Mouse (Mus musculus) forebrain, embryonic 11.5 days (tissue): ENCODE data around the gene Cd3e. TPM values are rescaled to one million over a fixed set of nuclear protein-coding genes. Genes with fewer than 3 reads are reported as not detected.

Source experiments
- ATAC-seq: fragments of 200-750 bp; cut with Nextera tagmentation; replicated peaks from 2 replicates; pipeline ENCODE4 v1.8.0; 2017; ENCODE audit warnings: moderate TSS enrichment; ENCODE audit not compliant: low FRiP score
- DNase-seq: peaks from one replicate; pipeline ENCODE4 v3.0.0-alpha.2; 2017; ENCODE audit warnings: low spot score
- H3K27ac ChIP-seq: fragments of 300-500 bp; sonication (generic); 2 replicates; pipeline ENCODE4 v1.5.1; 2014; ENCODE audit warnings: low read depth, low read length
- H3K27me3 ChIP-seq: fragments of 300-500 bp; sonication (generic); 2 replicates; pipeline ENCODE4 v1.6.1; 2014; ENCODE audit warnings: mild to moderate bottlenecking, low read length, mixed read lengths; ENCODE audit not compliant: control insufficient read depth, insufficient read depth
- H3K36me3 ChIP-seq: fragments of 300-500 bp; sonication (generic); 2 replicates; pipeline ENCODE4 v1.6.1; 2014; ENCODE audit warnings: mild to moderate bottlenecking, low read length, moderate library complexity, mixed read lengths; ENCODE audit not compliant: control insufficient read depth, insufficient read depth
- H3K4me1 ChIP-seq: fragments of 300-500 bp; sonication (generic); replicated peaks from 2 replicates; pipeline ENCODE4 v1.6.1; 2014; ENCODE audit warnings: low read length, mixed read lengths; ENCODE audit not compliant: control insufficient read depth, insufficient read depth
- H3K4me2 ChIP-seq: fragments of 300-500 bp; sonication (generic); 2 replicates; pipeline ENCODE4 v1.6.1; 2014; ENCODE audit warnings: low read depth, mild to moderate bottlenecking, low read length, moderate library complexity, mixed read lengths; ENCODE audit not compliant: severe bottlenecking
- H3K4me3 ChIP-seq: fragments of 300-500 bp; sonication (generic); 2 replicates; pipeline ENCODE4 v1.5.1; 2014; ENCODE audit warnings: low read depth, low read length
- H3K9ac ChIP-seq: fragments of 300-500 bp; sonication (generic); 2 replicates; pipeline ENCODE4 v1.6.1; 2014; ENCODE audit warnings: low read length
- H3K9me3 ChIP-seq: fragments of 300-500 bp; sonication (generic); 2 replicates; pipeline ENCODE4 v1.6.1; 2016; ENCODE audit warnings: low read length, mixed read lengths; ENCODE audit not compliant: control insufficient read depth
- WGBS: fragments of 180-500 bp; shearing (Covaris S2); extraction: QIAGEN DNeasy Blood & Tissue Kit; methylation state at CpG from one replicate; pipeline ENCODE4 v1.1.7; 2014; 5-methylcytosine and 5-hydroxymethylcytosine counted together
- polyA plus RNA-seq: library from polyadenylated mRNA; unstranded; fragments of >200 nt; fragmentation: Nextera tagmentation; extraction: Ambion mirVana; gene quantifications from 2 replicates; pipeline ENCODE4 v1.2.1, GENCODE M21; 2014

Cd3e gene
- polyA plus RNA-seq, 1 experiment from 2014 or later, result not detected

DNA sequence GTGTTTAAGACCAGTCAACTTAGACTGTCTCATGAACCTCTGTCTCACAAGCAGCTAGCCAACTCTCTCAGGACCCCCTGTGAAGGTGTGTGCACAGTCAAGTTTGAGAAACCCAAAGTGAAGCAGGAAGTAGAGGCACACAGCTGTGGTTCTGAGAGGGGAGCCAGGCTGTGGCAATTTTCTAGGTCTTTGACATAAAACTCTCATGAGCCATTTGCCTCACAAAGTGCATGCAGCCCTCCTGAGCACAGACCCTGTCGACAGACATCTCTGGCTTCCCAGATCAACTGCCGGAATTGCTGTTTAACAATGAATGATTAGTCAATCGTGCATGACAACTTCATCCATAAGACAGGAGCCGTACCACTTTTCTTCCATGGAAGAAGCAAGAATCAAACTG is 1.1 kb downstream of the Cd3e start:
- Histone ChIP-seq H3K4me3 (no peak overlapping the region), H3K4me1 (no peaks in the 10 kb centered on the region), H3K27ac (no peak overlapping the region), H3K9ac (no peak overlapping the region), H3K27me3 (no peaks in the 10 kb centered on the region), H3K36me3 (no peaks in the 10 kb centered on the region), H3K4me2 (no peak overlapping the region), H3K9me3 (no peaks in the 10 kb centered on the region)
- peak; percentile 24 for DNase-seq
- no peak for ATAC-seq
- WGBS, result 85% methylated on average over 4 of the region's 4 CpGs

- H3K27ac ChIP-seq, result no peak overlapping the region
- DNase-seq, result peak; percentile 37
- 80% methylated on average over 12 of the region's 12 CpGs for WGBS
Observed at GRCm38 (mm10) chr9:45007404-45007803, 2.0 kb downstream of the Cd3e start.

DNA sequence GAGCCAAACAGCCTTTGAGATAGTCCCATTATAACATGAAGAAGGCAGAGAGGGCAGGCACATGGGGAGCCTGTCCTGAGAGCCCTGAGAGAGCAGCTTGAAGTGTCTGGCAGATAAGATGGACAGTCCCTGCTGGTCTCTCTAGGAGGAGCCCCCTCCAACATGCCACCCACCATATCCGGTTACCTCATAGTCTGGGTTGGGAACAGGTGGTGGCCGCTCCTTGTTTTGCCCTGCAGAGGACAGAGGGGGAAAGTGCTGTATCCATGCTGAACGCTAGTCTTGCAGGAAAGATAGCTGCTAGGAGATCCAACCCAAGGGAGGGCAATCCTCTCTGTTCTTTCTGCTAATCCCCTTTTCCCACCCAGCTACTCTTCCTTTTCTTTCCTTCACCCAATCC is 9.2 kb downstream of the Cd3e start:
- Histone ChIP-seq H3K4me1 (no peaks in the 10 kb centered on the region), H3K36me3 (no peaks in the 10 kb centered on the region), H3K9me3 (no peaks in the 10 kb centered on the region), H3K27me3 (no peaks in the 10 kb centered on the region), H3K9ac (no peak overlapping the region), H3K4me2 (no peak overlapping the region), H3K27ac (no peak overlapping the region), H3K4me3 (no peak overlapping the region)
- 69% methylated on average over 3 of the region's 3 CpGs for WGBS
- no peak for DNase-seq
- ATAC-seq, result no peak

More at GRCm38 (mm10) chr9:45007404-45007803, 2.0 kb downstream of the Cd3e start:
- H3K36me3 ChIP-seq, result no peaks in the 10 kb centered on the region
- H3K4me1 ChIP-seq, result no peaks in the 10 kb centered on the region
- ATAC-seq, result no peak
- H3K4me2 ChIP-seq, result no peak overlapping the region
- no peak overlapping the region for H3K9ac ChIP-seq
- H3K27me3 ChIP-seq, result no peaks in the 10 kb centered on the region
- H3K9me3 ChIP-seq, result no peaks in the 10 kb centered on the region
- H3K4me3 ChIP-seq, result no peak overlapping the region

GRCm38 (mm10) chr9:44999776-45000175 is 9.7 kb downstream of the Cd3e start:
- Histone ChIP-seq H3K27ac (no peak overlapping the region), H3K4me2 (no peak overlapping the region), H3K9me3 (no peaks in the 10 kb centered on the region), H3K4me1 (no peaks in the 10 kb centered on the region), H3K4me3 (no peak overlapping the region), H3K9ac (no peak overlapping the region), H3K36me3 (no peaks in the 10 kb centered on the region), H3K27me3 (no peaks in the 10 kb centered on the region)
- ATAC-seq (no peak), DNase-seq (no peak)
- WGBS, result 83% methylated on average over 5 of the region's 5 CpGs

GRCm38 (mm10) chr9:44999171-44999570 is 10.3 kb downstream of the Cd3e start:
- Histone ChIP-seq H3K27ac (no peak overlapping the region), H3K4me2 (no peak overlapping the region), H3K27me3 (no peaks in the 10 kb centered on the region), H3K4me3 (no peak overlapping the region), H3K4me1 (no peaks in the 10 kb centered on the region), H3K9ac (no peak overlapping the region), H3K36me3 (no peaks in the 10 kb centered on the region), H3K9me3 (no peaks in the 10 kb centered on the region)
- ATAC-seq, result no peak
- no peak for DNase-seq
- 59% methylated on average over 6 of the region's 6 CpGs for WGBS

DNA sequence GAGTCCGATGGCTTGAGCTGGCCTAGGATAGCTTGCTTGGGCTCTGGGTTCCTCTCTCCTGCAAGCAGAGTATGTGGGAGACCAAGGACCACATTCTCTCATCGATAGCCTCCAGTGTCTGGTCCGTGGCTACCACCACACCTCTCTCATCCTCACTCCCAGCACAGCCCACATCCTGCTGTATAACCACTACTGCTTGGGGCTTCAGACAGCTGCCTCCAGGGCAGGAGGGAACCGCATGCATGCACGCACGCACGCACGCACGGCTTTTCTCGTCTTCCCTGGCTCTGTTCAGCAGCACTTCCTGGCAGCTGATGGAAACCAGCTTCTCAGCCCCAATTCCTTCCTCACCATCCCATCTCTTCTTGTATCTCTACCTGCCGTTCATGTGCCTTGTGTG is 11.3 kb downstream of the Cd3e start:
- H3K4me3 ChIP-seq, result no peak overlapping the region
- no peaks in the 10 kb centered on the region for H3K36me3 ChIP-seq
- no peak overlapping the region for H3K4me2 ChIP-seq
- 80% methylated on average over 11 of the region's 11 CpGs for WGBS
- ATAC-seq (no peak), DNase-seq (no peak)
- no peak overlapping the region for H3K9ac ChIP-seq
- no peak overlapping the region for H3K27ac ChIP-seq
- H3K27me3 ChIP-seq, result no peaks in the 10 kb centered on the region
- no peaks in the 10 kb centered on the region for H3K4me1 ChIP-seq
- no peaks in the 10 kb centered on the region for H3K9me3 ChIP-seq

GRCm38 (mm10) chr9:44996590-44996989 is 12.8 kb downstream of the Cd3e start:
- H3K4me1 ChIP-seq, result no peaks in the 10 kb centered on the region

GRCm38 (mm10) chr9:44994962-44995361 is 14.5 kb downstream of the Cd3e start:
- 80% methylated on average over 4 of the region's 4 CpGs for WGBS
- no peak overlapping the region for H3K27ac ChIP-seq
- no peak overlapping the region for H3K4me2 ChIP-seq
- no peak overlapping the region for H3K9ac ChIP-seq
- no peaks in the 10 kb centered on the region for H3K9me3 ChIP-seq
- H3K4me1 ChIP-seq, result no peaks in the 10 kb centered on the region
- H3K4me3 ChIP-seq, result no peak overlapping the region
- ATAC-seq, result no peak
- H3K36me3 ChIP-seq, result no peaks in the 10 kb centered on the region
- no peak for DNase-seq
- H3K27me3 ChIP-seq, result no peaks in the 10 kb centered on the region

More at GRCm38 (mm10) chr9:44996590-44996989, 12.8 kb downstream of the Cd3e start:
- Histone ChIP-seq H3K9me3 (no peaks in the 10 kb centered on the region), H3K36me3 (no peaks in the 10 kb centered on the region), H3K9ac (no peak overlapping the region), H3K4me3 (no peak overlapping the region), H3K4me2 (no peak overlapping the region), H3K27ac (no peak overlapping the region), H3K27me3 (no peaks in the 10 kb centered on the region)
- WGBS, result 95% methylated on average over 7 of the region's 7 CpGs
- no peak for ATAC-seq
- no peak for DNase-seq

DNA sequence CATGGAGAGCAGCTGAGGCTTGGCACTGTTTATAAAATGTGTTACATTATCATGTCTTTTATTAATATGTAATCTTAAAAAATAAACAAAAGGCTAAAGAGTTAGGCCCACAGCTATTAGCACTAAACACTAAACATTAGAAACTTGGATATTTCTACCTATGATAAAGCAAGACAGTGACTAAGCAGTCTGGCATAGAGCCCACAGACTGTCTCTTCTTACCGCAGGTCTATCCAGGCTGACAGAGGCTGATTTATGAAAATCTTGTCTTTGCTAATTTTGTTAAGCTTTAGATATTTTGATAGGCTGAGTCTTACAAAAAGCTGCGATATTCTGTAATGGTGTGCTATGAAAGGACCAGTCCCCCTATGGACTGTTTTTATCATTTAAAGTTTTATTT is 16.2 kb downstream of the Cd3e start:
- WGBS, result 93% methylated on average over 2 of the region's 2 CpGs
- Histone ChIP-seq H3K27ac (no peak overlapping the region), H3K9ac (no peak overlapping the region), H3K27me3 (no peaks in the 10 kb centered on the region), H3K4me1 (no peaks in the 10 kb centered on the region), H3K36me3 (no peaks in the 10 kb centered on the region), H3K4me3 (no peak overlapping the region), H3K4me2 (no peak overlapping the region), H3K9me3 (no peaks in the 10 kb centered on the region)
- DNase-seq (no peak), ATAC-seq (no peak)
